Mouse (Mus musculus): ENCODE measurements around the gene Hpcal1.

- TF ChIP-seq CTCF (IDR thresholded peaks at IDR 0.05) (no peak), EP300 (IDR thresholded peaks at IDR 0.05) (peak; percentile 94)
Measured at GRCm38 (mm10) chr12:17742571-17743321, 52.1 kb downstream of the Hpcal1 start.

All from lung, postnatal 0 days (tissue).